Mouse (Mus musculus): ENCODE results near the gene Evi5. TPM values are rescaled to one million over a fixed set of nuclear protein-coding genes. Genes with fewer than 3 reads are reported as not detected.

The Evi5 gene
- polyA plus RNA-seq, 1 experiment = 32.7 TPM

- peak; percentile 24; the same call in 1 of the 2 replicates for TF ChIP-seq CTCF (IDR thresholded peaks at IDR 0.05; ENCODE audit: borderline replicate concordance, extremely low read depth, insufficient read depth, insufficient read length)
- no peak for TF ChIP-seq POLR2A (IDR thresholded peaks at IDR 0.05; ENCODE audit: borderline replicate concordance, extremely low read depth, insufficient read depth, insufficient read length, poor library complexity, severe bottlenecking)
- peak; percentile 33 for DNase-seq (ENCODE audit: low read depth)
Measured at GRCm38 (mm10) chr5:107793927-107794326, 81.0 kb downstream of the Evi5 start.

DNA sequence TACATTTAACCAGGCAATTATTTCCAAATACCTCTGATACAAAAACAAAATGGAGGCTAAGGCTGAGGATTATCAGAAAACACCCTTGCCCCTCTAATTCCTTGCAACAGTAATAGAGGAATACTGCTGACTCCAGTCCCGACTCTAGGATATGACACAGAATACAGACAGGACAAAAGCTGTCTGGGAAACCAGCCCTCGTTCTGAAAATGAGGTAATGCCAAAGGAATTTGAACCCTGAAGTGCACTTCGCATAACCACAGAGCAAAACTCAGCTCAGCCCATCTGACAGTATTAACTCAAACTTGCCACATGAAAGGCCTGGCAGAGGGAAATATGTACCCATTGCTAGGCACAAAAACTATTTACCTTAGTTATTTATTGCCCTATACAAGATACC is 81.6 kb downstream of the Evi5 start:
- TF ChIP-seq CTCF (IDR thresholded peaks at IDR 0.05; ENCODE audit: borderline replicate concordance, extremely low read depth, insufficient read depth, insufficient read length) (no peak), POLR2A (IDR thresholded peaks at IDR 0.05; ENCODE audit: borderline replicate concordance, extremely low read depth, insufficient read depth, insufficient read length, poor library complexity, severe bottlenecking) (no peak)
- peak; percentile 39 for DNase-seq (ENCODE audit: low read depth)

- DNase-seq (ENCODE audit: low read depth) = no peak
- TF ChIP-seq CTCF (IDR thresholded peaks at IDR 0.05; ENCODE audit: borderline replicate concordance, extremely low read depth, insufficient read depth, insufficient read length) (no peak), POLR2A (IDR thresholded peaks at IDR 0.05; ENCODE audit: borderline replicate concordance, extremely low read depth, insufficient read depth, insufficient read length, poor library complexity, severe bottlenecking) (no peak)
Measured at GRCm38 (mm10) chr5:107792516-107792915, 82.4 kb downstream of the Evi5 start.

DNA sequence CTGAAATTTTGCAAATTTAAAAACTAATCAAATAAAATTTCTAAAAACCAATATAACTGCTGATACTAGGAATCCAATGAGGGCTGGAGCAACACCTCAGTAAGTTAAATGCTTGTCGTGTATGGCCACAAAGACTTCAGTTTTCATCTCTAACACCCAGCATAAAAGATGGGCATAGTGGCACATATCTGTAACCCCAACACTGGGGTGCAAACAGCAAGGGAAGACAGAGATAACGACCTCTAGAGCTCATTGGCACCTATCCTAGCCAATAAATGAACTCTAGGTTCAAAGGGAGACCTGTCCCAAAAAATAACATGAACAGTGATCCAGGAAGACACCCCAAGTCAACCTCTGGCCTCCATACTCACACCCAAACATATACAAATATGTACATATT is 82.9 kb downstream of the Evi5 start:
- no peak for TF ChIP-seq CTCF (IDR thresholded peaks at IDR 0.05; ENCODE audit: borderline replicate concordance, extremely low read depth, insufficient read depth, insufficient read length)
- TF ChIP-seq POLR2A (IDR thresholded peaks at IDR 0.05; ENCODE audit: borderline replicate concordance, extremely low read depth, insufficient read depth, insufficient read length, poor library complexity, severe bottlenecking) = no peak
- no peak for DNase-seq (ENCODE audit: low read depth)

- TF ChIP-seq CTCF (IDR thresholded peaks at IDR 0.05; ENCODE audit: borderline replicate concordance, extremely low read depth, insufficient read depth, insufficient read length) = peak; percentile 37; the same call in 1 of the 2 replicates
- no peak for TF ChIP-seq POLR2A (IDR thresholded peaks at IDR 0.05; ENCODE audit: borderline replicate concordance, extremely low read depth, insufficient read depth, insufficient read length, poor library complexity, severe bottlenecking)
- peak; percentile 58 for DNase-seq (ENCODE audit: low read depth)
Measured at GRCm38 (mm10) chr5:107789492-107789891, 85.4 kb downstream of the Evi5 start.

GRCm38 (mm10) chr5:107787682-107788443 is 87.0 kb downstream of the Evi5 start:
- DNase-seq (ENCODE audit: low read depth) = no peak
- TF ChIP-seq POLR2A (IDR thresholded peaks at IDR 0.05; ENCODE audit: borderline replicate concordance, extremely low read depth, insufficient read depth, insufficient read length, poor library complexity, severe bottlenecking) (no peak), CTCF (IDR thresholded peaks at IDR 0.05; ENCODE audit: borderline replicate concordance, extremely low read depth, insufficient read depth, insufficient read length) (no peak)

DNA sequence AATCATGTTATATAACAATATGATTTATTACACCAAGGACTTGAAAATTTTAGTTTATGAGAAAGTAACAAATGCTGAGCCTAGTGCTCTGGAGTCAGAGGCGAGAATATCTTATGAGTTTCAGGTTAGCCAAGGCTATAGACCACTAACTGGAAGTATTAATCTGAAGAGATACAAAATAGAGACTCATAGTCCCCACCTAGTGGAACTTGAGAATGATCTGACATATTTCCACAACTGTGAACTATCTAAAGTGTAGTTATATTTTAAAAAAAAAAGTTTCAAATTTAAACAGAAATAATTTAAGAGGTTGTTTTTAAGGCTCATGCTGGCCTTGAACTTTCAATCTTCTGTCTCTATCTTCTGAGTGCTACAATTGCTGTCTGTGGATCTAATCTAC is 92.5 kb downstream of the Evi5 start:
- DNase-seq (ENCODE audit: low read depth) = no peak
- TF ChIP-seq POLR2A (IDR thresholded peaks at IDR 0.05; ENCODE audit: borderline replicate concordance, extremely low read depth, insufficient read depth, insufficient read length, poor library complexity, severe bottlenecking) (no peak), CTCF (IDR thresholded peaks at IDR 0.05; ENCODE audit: borderline replicate concordance, extremely low read depth, insufficient read depth, insufficient read length) (no peak)

DNA sequence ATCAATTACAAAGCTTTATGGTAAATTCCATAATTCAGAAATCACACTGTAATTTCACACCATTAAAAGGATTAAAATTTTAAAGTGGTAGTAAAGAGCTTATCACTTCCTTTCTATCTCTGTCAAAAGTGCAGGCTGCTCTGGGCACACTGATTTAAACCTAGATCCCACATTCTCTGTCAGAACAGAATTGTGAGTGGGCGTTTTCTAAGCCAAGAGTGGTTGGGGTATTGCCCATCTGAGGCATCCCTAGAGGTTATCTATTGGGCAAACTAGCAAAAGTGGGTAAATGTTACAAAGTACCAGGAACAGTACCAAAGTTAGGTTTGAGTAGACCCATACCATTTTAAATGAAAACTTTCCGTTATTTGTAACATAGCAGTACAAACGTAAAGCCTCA is 96.1 kb downstream of the Evi5 start:
- TF ChIP-seq POLR2A (IDR thresholded peaks at IDR 0.05; ENCODE audit: borderline replicate concordance, extremely low read depth, insufficient read depth, insufficient read length, poor library complexity, severe bottlenecking) = no peak
- no peak for TF ChIP-seq CTCF (IDR thresholded peaks at IDR 0.05; ENCODE audit: borderline replicate concordance, extremely low read depth, insufficient read depth, insufficient read length)
- DNase-seq (ENCODE audit: low read depth) = no peak

GRCm38 (mm10) chr5:107777545-107777830 is 97.4 kb downstream of the Evi5 start:
- TF ChIP-seq CTCF (IDR thresholded peaks at IDR 0.05; ENCODE audit: borderline replicate concordance, extremely low read depth, insufficient read depth, insufficient read length) = no peak
- TF ChIP-seq POLR2A (IDR thresholded peaks at IDR 0.05; ENCODE audit: borderline replicate concordance, extremely low read depth, insufficient read depth, insufficient read length, poor library complexity, severe bottlenecking) = no peak
- DNase-seq (ENCODE audit: low read depth) = no peak

GRCm38 (mm10) chr5:107776777-107777544 is 97.9 kb downstream of the Evi5 start:
- DNase-seq (ENCODE audit: low read depth) = no peak
- TF ChIP-seq CTCF (IDR thresholded peaks at IDR 0.05; ENCODE audit: borderline replicate concordance, extremely low read depth, insufficient read depth, insufficient read length) = no peak
- no peak for TF ChIP-seq POLR2A (IDR thresholded peaks at IDR 0.05; ENCODE audit: borderline replicate concordance, extremely low read depth, insufficient read depth, insufficient read length, poor library complexity, severe bottlenecking)

- TF ChIP-seq CTCF (IDR thresholded peaks at IDR 0.05; ENCODE audit: borderline replicate concordance, extremely low read depth, insufficient read depth, insufficient read length) = no peak
- no peak for TF ChIP-seq POLR2A (IDR thresholded peaks at IDR 0.05; ENCODE audit: borderline replicate concordance, extremely low read depth, insufficient read depth, insufficient read length, poor library complexity, severe bottlenecking)
- no peak for DNase-seq (ENCODE audit: low read depth)
Measured at GRCm38 (mm10) chr5:107775875-107776274, 99.0 kb downstream of the Evi5 start.
